Mouse (Mus musculus): ENCODE data around the gene Myl6b. TPM values are rescaled to one million over a fixed set of nuclear protein-coding genes. Genes with fewer than 3 reads are reported as not detected.

The Myl6b gene
- total RNA-seq, 1 experiment from 2014 or later, result 0.55 TPM

DNA sequence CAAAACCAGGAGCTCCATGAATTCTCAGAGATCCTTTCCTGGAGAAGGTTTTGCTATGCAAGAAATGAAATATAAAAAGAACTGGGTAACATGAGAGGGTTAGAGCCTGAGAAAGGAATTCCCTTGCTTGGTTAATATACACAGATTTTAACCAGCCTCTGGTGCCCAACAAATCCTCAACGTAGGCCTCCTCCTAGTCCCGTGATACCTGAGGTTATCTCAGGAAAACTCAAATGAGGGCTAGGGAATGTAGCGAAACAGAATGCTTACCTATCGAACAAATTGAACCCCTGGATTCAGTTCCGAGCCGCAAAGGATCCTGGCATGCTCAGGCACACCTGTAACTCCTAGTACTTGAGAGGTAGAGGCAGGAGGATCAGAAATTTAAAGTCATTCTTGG lies 40.8 kb downstream of the Myl6b start:
- ATAC-seq (replicated peaks; ENCODE audit: low read depth, poor library complexity, severe bottlenecking), result no peak

GRCm38 (mm10) chr10:128455280-128455679 lies 43.2 kb downstream of the Myl6b start:
- peak; percentile 36 for ATAC-seq (replicated peaks; ENCODE audit: low read depth, poor library complexity, severe bottlenecking)

- no peak for ATAC-seq (replicated peaks; ENCODE audit: low read depth, poor library complexity, severe bottlenecking)
Observed at GRCm38 (mm10) chr10:128454471-128454870, 44.0 kb downstream of the Myl6b start.

GRCm38 (mm10) chr10:128451014-128451413 lies 47.5 kb downstream of the Myl6b start:
- ATAC-seq (replicated peaks; ENCODE audit: low read depth, poor library complexity, severe bottlenecking), result no peak

DNA sequence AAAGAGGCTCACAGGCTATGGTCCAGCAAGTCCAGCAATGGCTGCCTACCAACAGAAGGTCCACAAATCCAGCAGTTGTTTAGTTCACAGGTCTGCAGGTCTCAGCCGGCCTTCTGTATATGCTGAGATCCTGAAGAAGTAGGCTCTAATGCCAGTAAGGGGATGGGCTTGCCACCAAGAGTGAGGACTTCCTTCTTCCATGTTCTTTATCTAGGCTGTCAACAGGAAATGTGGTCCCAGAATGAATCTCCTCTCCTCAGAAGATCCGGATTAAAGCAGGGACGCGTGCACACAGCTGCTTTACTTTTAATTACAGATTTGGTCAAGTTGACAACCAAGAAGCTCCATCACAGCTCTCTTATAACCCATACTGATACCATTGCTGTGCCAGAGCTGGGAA lies 53.1 kb downstream of the Myl6b start:
- ATAC-seq (replicated peaks; ENCODE audit: low read depth, poor library complexity, severe bottlenecking), result peak; percentile 77

DNA sequence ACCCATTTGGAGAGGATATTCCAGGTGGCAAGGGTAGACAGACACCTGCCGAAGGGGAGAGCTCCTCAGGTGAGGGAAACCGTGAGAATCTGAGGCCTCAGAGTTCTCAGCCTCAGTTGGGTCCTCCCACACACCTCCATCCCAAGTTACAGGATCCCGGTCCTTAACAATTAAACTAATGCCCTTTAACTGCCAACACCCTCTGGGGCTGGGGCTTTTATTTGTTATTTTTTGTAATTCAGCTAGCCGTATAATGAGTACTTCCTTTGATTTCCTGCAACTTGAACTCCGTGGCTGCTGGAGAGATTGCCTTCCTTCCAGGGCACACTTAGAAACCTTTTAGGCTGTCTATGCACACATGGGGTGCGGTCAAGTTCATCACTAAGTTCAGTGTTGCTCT lies 54.1 kb downstream of the Myl6b start:
- ATAC-seq (replicated peaks; ENCODE audit: low read depth, poor library complexity, severe bottlenecking), result no peak; the same call in 1 of the 2 replicates

Other genes starting within 250 kb of the Myl6b start
- 0.46 TPM in 1 of 2 replicates, not detected in the other for gene Apon, start 244.6 kb downstream of the Myl6b start, total RNA-seq (2017)
- not detected in 2 replicates for gene Apof, start 230.0 kb downstream of the Myl6b start, total RNA-seq (2017)
- 9.0 and 11.0 TPM in 2 replicates for gene Stat2, start 228.1 kb downstream of the Myl6b start, total RNA-seq (2017)
- gene Il23a, start 199.9 kb downstream of the Myl6b start, total RNA-seq (2017), result 0.05 TPM in 1 of 2 replicates, not detected in the other
- gene Pan2, start 195.3 kb downstream of the Myl6b start, total RNA-seq (2017), result 12.8 and 13.7 TPM in 2 replicates
- 94.4 and 114 TPM in 2 replicates for gene Cnpy2, start 176.2 kb downstream of the Myl6b start, total RNA-seq (2017)
- 100 and 116 TPM in 2 replicates for gene Cs, start 161.0 kb downstream of the Myl6b start, total RNA-seq (2017)
- gene Coq10a, start 129.7 kb downstream of the Myl6b start, total RNA-seq (2017), result 6.4 and 11.8 TPM in 2 replicates
- 9.8 and 17.4 TPM in 2 replicates for gene Ankrd52, start 121.6 kb downstream of the Myl6b start, total RNA-seq (2017)
- gene Slc39a5, start 97.5 kb downstream of the Myl6b start, total RNA-seq (2017), result not detected in 2 replicates
- gene Nabp2, start 87.2 kb downstream of the Myl6b start, total RNA-seq (2017), result 45.7 and 64.8 TPM in 2 replicates
- gene Rnf41, start 87.0 kb downstream of the Myl6b start, total RNA-seq (2017), result 13.0 and 13.5 TPM in 2 replicates
- gene Smarcc2, start 39.4 kb downstream of the Myl6b start, total RNA-seq (2017), result 71.9 and 92.2 TPM in 2 replicates
- gene Myl6, start 4.5 kb downstream of the Myl6b start, total RNA-seq (2017), result 1,004 and 1,124 TPM in 2 replicates
- 70.9 and 76.6 TPM in 2 replicates for gene Esyt1, start 27.2 kb upstream of the Myl6b start, total RNA-seq (2017)
- gene Zc3h10, start 49.1 kb upstream of the Myl6b start, total RNA-seq (2017), result 8.6 and 10.6 TPM in 2 replicates
- gene Rpl41, start 50.6 kb upstream of the Myl6b start, total RNA-seq (2017), result 3,010 and 3,037 TPM in 2 replicates
- 385 and 532 TPM in 2 replicates for gene Pa2g4, start 67.3 kb upstream of the Myl6b start, total RNA-seq (2017)
- 1.0 and 1.8 TPM in 2 replicates for gene Erbb3, start 91.0 kb upstream of the Myl6b start, total RNA-seq (2017)
- gene Rps26, start 128.1 kb upstream of the Myl6b start, total RNA-seq (2017), result 1,052 and 1,471 TPM in 2 replicates
- not detected in 2 replicates for gene Ikzf4, start 147.3 kb upstream of the Myl6b start, total RNA-seq (2017)
- gene Suox, start 175.4 kb upstream of the Myl6b start, total RNA-seq (2017), result 4.6 and 5.2 TPM in 2 replicates
- gene Rab5b, start 197.6 kb upstream of the Myl6b start, total RNA-seq (2017), result 24.5 and 29.0 TPM in 2 replicates
- gene Pmel, start 205.5 kb upstream of the Myl6b start, total RNA-seq (2017), result not detected in 2 replicates
- gene Cdk2, start 206.3 kb upstream of the Myl6b start, total RNA-seq (2017), result 50.2 and 69.2 TPM in 2 replicates
- gene Dgka, start 246.2 kb upstream of the Myl6b start, total RNA-seq (2017), result 5.3 and 8.4 TPM in 2 replicates
- gene Pym1, start 249.2 kb upstream of the Myl6b start, total RNA-seq (2017), result 37.9 and 50.1 TPM in 2 replicates

All from common myeloid progenitor, adult 5-6 weeks (primary cell).